Mouse (Mus musculus) liver, adult (tissue): ENCODE results near the gene Trpc7.

ENCODE experiments used
- GATA4 ChIP-seq: IDR thresholded peaks from 2 replicates; pipeline ENCODE4 v1.6.1; 2014; ENCODE audit warnings: mild to moderate bottlenecking, low read length; ENCODE audit not compliant: insufficient replicate concordance

Gene Trpc7

DNA sequence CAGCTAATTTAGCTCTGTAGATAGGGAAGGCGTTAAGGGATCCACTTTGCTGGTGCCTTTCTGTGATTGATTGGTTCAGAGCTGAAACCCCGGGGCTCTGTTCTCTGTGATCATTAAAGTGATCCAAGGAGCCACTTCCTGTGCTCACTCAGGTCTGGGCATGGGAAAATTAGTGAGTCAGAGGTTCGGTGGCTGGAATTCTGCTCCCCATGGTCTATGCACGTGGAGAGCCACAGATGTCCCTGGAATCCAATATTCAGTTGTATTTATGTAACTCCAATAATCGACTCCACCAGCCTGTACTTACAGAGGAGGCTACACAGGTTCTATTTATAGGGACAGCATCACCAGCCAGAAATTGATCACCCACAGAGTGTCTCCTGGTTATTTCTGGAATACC lies 129.6 kb downstream of the Trpc7 start:
- TF ChIP-seq GATA4, result no peak

DNA sequence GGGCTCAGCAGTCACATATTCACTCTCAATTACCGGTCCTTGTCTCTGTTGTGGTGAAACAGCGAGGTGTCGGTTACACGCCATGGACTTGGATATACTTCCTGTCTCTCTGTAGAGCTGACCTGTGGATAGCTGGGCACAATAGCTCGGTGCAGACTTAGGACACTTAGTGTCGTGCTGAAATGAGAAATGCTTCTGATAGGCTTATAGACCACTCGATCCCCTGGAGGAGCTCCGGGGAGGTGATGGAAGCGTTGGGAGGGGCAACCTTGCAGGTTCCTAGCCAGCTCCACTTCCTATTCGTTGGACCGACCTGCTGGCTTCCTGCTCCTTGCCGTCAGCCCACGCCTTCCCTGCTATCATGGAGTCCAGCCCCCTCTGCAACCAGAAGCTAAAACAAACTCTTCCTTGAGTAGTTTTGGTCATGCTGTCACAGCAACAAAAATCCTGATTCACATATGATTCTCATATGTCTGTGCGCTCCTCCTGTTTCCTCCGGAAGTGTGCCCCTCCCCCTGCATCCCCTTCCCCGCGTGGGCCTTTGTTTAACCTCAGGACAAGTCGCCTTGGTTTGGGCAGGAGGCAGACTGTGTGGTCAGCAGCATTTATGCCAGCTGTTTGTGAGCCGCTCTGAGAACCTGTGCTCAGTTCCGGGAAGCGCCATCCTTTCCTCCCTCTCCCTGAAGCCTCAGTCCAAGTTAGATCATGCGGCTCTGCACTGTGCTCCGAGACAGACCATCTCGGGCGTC lies 130.3 kb downstream of the Trpc7 start:
- no peak for TF ChIP-seq GATA4

DNA sequence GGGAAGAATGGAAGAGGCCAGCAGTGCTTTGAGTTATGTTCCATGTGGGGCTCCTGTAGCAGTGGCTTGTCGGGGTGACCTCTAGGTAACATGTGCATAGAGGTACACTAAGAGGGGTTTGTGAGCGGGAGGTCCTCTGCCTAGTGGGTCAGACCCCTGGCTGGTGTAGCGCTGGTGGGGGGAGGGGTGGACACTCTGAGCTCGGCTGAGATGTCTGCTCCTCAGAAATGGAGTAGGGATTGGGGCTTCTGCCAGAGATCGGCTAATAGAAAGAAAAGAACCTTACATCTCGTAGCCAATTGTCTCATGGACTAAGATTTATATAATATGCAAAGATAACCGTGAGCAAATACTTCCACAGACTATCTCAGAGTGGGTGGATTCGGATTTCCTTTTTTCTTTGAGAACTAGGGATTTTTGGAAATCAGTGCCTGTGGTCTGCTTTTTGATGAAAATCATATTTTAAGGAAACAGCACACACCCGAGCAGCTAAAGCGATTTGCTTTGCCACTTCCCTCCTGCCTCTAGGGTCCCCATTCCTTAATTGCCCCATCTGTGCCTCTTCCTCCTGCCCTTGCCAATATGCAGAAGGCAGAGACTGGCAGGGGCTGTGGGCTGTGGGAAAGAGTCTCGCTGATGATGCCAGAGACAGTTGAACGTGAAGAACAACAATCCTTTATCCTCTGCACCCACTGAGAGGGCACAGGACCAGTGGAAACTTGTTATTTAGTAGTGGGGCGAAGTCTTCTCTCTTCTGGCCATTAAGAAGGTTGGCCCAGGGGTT lies 133.2 kb downstream of the Trpc7 start:
- TF ChIP-seq GATA4, result no peak

DNA sequence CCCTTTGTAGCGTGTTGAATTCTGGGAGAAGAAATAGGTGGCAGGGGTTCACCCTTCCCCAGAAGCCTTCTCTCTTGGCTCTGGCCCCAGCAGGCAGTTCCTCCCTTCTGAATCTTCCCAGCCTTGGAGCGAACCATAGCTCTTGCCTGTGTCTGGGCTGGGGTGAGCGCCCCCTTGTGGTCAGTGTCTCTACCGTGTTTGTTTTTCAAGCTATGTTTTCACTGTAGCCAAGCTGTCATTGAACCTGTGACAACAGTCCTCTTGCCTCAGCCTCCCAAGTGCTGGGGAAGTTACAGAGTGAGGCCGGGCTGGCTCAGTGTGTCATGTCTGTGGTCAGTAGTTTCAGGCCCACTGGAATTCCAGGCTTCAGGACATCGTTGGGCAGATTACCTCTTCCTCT lies 137.3 kb downstream of the Trpc7 start:
- TF ChIP-seq GATA4, result no peak

DNA sequence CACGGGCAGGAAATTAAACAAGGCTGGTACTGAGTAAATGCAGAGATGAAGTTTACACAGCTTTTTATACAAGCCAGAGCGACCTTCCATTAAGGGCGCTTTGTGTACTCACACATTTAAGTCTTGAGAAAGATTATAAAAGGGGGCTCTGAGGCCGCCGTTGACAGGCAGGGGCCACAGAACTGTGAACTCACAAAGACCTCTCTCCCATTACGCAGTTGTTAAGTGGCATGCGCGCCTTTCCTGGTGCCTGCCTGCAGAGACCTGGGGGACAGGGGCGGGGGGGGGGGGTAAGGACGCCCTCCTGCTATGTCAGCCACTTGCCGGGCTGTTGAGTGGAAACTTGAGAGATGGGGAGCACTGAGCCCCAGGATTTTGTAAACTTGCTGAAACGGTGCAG lies 138.6 kb downstream of the Trpc7 start:
- TF ChIP-seq GATA4, result no peak

DNA sequence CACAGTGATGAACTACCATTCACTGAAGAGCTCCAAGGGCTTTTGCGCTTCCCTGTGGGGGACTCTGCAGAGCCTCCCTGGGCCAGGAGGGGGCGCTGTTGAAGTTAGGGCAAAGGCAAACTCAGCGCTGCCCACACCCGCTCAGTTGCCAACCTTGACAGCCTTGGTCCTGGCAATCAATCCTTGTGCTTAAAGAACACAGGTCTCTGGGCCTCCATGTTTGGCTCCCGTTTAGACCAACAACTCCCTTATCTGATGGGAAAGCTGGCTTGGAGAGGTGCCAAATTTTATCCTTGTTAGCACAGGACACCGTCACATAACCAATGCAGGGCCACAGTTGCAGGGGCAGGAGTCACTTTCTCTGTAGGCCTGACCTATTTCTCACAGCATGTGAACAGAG lies 139.9 kb downstream of the Trpc7 start:
- peak; percentile 96; the same call in 1 of the 2 replicates for TF ChIP-seq GATA4

DNA sequence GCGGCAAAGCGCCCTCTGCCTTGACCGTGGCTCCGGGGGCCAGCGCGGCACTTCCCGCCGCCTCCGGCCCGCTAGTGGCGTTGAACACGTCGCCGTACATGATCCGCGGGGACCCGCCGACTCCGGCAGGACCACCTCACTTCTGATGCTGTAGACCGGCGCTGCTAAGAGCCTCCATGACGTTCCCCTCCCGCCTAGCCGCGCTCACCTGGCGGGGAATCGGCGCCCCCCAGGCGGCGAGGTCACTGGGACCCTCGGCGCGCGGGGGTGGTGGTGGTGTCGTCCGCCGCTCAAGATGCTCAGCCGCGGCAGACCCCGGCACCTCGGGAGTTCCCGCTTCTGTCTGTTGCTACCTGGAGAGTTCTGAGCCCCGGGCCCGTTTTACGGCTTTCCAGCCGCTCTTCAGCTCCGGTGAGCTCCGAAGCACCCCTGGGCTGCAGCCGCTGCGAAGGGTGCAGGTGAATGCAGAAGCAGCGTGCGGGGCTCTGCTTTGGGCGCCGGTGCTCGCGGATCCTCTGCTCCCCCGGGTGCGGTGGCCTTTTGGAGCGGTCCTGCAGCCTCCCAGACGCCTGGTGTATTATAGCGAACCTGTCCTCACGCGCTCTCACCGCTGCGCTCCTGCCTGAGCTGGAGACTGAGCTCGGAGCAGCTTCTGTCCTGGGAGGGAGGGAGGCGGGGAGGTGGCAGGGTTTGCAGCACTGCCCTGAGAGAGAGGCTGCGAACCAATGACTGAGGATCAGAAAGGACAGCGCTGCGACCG lies 142.4 kb downstream of the Trpc7 start, which contains the start of gene Gm45623:
TSS of gene Gm45623 (minus strand) at position 636 of the 760 bp plus-strand sequence.
- TF ChIP-seq GATA4, result no peak

DNA sequence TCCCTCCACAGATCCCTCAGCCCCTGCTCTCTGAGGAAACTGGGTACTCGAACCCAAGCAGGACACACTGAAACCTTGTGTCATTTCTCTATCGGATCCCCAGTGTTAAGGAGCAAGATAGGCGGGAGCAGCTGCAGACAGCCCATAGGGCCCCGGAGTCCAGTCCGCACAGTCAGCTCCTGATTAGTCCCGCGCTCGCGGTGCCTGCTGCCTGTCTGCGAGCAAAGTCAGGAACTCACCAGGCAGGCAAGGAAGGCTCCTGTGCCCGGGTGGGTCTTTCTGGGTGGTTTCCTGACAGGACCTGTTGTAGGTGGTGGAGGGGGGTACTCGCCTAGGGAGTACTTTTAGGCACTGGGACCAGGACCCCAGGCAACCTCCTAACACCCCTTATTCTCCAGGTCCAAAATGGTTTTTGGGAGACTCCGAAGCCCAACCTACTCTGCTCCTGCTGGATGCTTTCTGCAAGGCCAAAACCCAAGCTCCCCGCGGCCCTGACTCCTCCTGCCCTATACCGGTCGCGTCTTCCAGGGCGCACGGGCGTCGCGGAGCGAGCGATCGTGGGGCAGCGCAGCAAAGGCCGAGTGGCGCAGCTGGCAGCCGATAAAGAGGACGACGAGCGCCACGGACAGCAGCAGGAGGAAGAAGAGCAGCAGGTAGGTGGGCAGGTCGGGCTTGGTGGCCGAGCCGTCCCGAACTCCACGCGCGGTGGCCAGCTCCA lies 143.2 kb downstream of the Trpc7 start:
- no peak for TF ChIP-seq GATA4

DNA sequence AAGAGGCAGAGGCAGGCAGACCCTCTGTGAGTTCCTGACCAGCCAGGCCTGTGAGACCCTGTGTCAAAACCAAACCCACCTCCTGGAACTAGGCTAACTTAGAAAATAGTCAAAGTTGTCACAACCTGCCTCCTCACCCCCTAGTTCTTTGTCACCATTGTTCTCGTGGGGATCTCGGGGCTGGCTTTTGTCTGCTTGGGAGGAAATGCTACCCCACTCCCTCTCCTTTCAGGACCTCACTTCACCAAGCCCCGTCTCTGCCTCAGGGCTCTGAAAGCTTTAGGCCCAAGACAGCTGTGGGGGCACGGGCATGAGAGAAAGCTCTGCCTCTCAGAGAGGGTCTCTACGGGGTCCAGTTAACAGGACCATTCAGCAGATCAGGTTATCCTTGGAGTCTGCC lies 144.0 kb downstream of the Trpc7 start:
- TF ChIP-seq GATA4, result no peak

DNA sequence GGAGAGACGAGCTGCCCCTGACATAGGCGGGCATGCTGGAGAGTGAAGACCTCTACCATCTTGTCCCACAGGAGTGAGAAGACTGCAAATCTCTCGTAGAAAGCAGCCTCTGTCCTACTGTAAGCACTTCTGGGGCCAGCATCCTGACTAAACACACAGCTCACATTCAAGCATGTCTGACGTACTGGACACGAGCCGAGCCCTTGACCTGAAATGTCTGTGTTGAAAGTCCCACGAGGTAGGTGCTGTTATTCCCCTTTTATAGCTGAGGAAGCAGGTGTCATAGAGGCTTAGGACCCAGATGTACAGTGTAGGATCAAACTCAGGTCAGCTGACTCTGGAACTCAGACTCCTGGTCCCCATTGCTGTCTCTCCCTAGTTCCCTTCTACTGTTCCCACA lies 146.4 kb downstream of the Trpc7 start:
- no peak for TF ChIP-seq GATA4

DNA sequence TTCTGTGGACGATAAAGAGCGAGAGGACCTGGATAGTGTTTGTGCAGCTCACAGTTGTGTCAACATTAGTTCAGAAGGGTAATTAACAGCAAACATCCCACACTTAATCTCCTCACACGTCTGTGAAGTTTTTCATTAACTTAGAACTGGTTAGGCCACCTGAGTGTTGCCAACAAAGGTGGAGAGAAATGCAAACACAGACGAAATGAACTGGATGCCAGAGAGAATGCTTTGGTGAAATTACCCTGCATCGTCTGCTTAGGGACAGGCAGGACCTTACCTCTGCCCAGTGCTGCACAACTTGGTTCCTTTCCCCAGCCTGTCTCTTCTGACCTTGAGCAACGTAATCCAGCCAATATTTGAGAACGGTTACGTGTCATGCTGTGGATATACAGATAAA lies 148.2 kb downstream of the Trpc7 start:
- no peak for TF ChIP-seq GATA4

DNA sequence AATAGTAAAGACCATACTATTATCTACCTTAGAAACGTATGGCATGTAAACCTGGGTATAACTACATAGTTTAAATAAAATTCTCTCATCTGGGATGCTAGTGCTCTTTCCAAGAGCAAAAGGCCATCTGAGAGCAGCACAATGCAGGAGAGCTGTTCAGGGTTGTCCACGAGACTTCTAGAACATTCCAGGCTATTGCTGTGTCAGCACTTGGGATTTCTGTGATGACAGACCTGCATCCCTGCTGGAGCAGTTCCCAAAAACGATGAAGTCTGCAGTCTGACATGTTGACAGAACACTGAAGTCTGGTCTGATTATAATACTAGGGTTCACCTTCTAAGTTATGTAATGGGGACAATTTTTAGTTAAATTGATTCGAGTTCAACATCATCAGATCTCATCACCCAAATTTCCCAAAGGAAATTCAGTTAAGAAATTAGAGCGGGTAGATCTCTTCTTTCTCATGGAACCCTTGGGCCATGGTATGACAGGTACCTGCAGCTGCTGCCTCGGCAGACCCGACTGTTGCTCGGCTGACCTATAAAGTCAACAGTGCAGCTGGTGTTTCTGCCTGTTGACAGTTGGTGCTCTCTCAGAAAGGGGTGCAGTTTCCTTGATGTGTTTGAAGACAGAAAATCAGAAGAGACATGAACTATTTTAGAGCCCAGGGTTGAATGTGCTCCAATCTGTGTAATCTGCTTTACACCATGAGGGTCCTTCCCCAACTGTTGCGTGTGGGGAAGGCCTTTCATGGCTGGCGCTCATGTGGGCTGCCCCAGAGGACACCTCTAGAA lies 148.9 kb downstream of the Trpc7 start:
- TF ChIP-seq GATA4, result no peak

DNA sequence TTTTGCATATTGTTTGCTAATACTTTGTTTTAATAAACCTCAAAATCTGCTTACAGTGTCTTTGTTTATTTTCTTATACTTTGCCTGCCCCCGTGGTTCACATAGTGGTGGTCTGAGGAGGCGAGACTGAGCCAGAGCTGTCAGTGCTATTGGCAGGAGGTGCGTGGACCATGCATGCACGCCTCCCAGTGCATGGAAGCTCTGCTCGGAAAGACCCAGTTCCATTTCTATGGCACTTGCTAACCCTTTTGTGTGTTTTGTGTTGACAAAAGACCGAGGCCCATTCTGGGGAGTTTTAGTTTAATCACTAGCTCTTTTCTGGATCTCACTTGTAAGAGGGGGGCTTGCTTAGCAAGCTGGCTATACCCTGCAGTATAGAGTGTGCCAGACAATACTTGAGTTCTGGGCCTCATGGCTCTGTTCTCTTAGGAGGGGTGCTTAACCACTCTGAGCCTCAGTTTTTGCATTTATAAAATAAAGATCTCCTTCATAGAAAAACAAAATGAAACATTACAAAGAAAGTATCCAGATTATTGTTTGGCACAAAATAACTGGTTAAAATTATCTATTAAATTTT lies 153.4 kb downstream of the Trpc7 start:
- no peak for TF ChIP-seq GATA4

DNA sequence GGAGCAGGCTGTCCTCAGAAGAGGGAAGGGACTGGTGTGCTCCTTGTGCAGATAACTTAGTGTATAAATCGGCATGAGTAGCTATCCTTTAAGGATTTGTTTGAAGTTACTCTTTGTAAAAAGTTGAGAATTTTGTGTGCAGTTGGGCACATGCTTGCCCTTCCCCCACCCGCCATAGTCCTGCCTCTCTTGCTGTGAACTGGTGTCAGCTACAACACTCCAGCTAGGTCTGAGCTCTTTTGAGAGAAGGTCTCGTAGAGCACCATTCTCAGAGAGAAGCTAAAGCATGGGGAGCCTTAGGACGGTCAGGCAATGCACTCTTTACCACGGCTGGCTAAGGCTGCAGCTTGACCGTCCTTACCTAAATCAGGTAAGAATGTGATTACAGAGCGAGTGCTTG lies 154.1 kb downstream of the Trpc7 start:
- no peak for TF ChIP-seq GATA4
